Mouse (Mus musculus) ZHBTc4 (cell line): ENCODE results near the gene Pqlc2.

Source experiments
- DNase-seq: peaks from one replicate; pipeline ENCODE4 v3.0.0-alpha.2; 2011; ENCODE audit warnings: low read depth, low spot score

Pqlc2 gene

GRCm38 (mm10) chr4:139310171-139310898 is at the start of gene Pqlc2, which contains the start of gene Akr7a5:
Gene Pqlc2, minus strand, starts transcription at chr4:139310708.
Gene Akr7a5, plus strand, starts transcription at chr4:139310744.
- DNase-seq: peak; percentile 96

GRCm38 (mm10) chr4:139357211-139357610 is 46.7 kb upstream of the Pqlc2 start:
- no peak for DNase-seq

GRCm38 (mm10) chr4:139352832-139353231 is 42.3 kb upstream of the Pqlc2 start:
- no peak for DNase-seq

- DNase-seq: peak; percentile 89
Observed at GRCm38 (mm10) chr4:139351931-139352711, 41.6 kb upstream of the Pqlc2 start, which contains the start of the genes Mrto4, Emc1 and Ubr4. Gene Mrto4, minus strand, starts transcription at chr4:139352576. Gene Emc1, plus strand, starts transcription at chr4:139352587. Gene Ubr4, plus strand, starts transcription at chr4:139352609.

GRCm38 (mm10) chr4:139345416-139346019 is 35.0 kb upstream of the Pqlc2 start:
- peak; percentile 79 for DNase-seq

GRCm38 (mm10) chr4:139343718-139344117 is 33.2 kb upstream of the Pqlc2 start:
- DNase-seq: no peak

- no peak for DNase-seq
Observed at GRCm38 (mm10) chr4:139341556-139342233, 31.2 kb upstream of the Pqlc2 start.

- no peak for DNase-seq
Observed at GRCm38 (mm10) chr4:139340835-139341234, 30.3 kb upstream of the Pqlc2 start.

- no peak for DNase-seq
Observed at GRCm38 (mm10) chr4:139338145-139338544, 27.6 kb upstream of the Pqlc2 start.

- peak; percentile 94 for DNase-seq
Observed at GRCm38 (mm10) chr4:139336822-139337483, 26.4 kb upstream of the Pqlc2 start.

GRCm38 (mm10) chr4:139335507-139335906 is 25.0 kb upstream of the Pqlc2 start:
- no peak for DNase-seq

- DNase-seq: no peak
Observed at GRCm38 (mm10) chr4:139334631-139335295, 24.3 kb upstream of the Pqlc2 start.

GRCm38 (mm10) chr4:139330605-139331004 is 20.1 kb upstream of the Pqlc2 start:
- peak; percentile 98 for DNase-seq

GRCm38 (mm10) chr4:139319740-139320139 is 9.2 kb upstream of the Pqlc2 start:
- no peak for DNase-seq

- DNase-seq: no peak
Observed at GRCm38 (mm10) chr4:139318449-139318848, 7.9 kb upstream of the Pqlc2 start.

GRCm38 (mm10) chr4:139312632-139313031 is 2.1 kb upstream of the Pqlc2 start:
- peak; percentile 77 for DNase-seq

GRCm38 (mm10) chr4:139311707-139312106 is 1.2 kb upstream of the Pqlc2 start:
- peak; percentile 39 for DNase-seq

GRCm38 (mm10) chr4:139310899-139311701 is 592 bp upstream of the Pqlc2 start:
- DNase-seq: peak; percentile 75

- DNase-seq: peak; percentile 64
Observed at GRCm38 (mm10) chr4:139309651-139310050, 857 bp downstream of the Pqlc2 start.

GRCm38 (mm10) chr4:139307916-139308315 is 2.6 kb downstream of the Pqlc2 start:
- no peak for DNase-seq
